Mouse (Mus musculus) fat pad, adult 2 months (tissue): Measurements from ENCODE around the gene Socs1.

ENCODE experiments used
- DNase-seq: peaks from one replicate; pipeline ENCODE4 v3.0.0-alpha.2; 2011; ENCODE audit warnings: low read depth, low spot score; ENCODE audit errors: extremely low read depth

Gene Socs1

DNA sequence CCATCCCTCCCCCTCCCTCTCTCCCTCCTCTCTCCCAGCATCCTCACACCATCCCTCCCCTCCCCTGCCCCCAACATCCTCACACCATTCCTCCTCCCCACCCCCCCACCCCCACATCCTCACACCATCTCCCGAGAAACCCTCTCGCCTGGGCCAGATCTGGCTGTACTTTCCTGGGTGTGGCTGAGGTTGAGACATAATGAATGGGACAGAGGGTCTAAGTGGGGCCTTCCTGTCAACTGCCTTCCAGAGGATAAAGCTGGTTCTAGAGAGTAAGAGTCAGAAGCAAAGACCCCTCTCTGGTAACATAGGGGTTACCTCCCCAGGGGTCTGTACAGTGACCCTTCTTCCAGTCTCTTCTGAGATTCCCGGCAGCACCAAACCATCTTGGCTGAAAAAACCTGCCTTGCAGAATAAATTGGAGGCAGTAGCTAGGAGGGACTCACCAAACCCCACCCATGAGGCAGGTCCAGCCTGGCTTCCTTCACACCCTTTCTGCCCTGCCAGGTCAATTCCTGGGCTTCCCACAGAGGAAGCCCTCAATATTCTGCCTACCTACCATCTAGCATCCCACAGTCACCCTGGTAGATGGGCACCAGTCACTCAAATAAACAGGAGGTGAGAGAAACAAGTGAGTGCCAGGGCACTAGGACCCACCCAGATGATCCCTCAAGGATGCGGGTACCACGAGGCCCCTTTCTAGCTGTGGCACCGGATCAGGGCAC, 21.6 kb downstream of the Socs1 start:
- DNase-seq: no peak

DNA sequence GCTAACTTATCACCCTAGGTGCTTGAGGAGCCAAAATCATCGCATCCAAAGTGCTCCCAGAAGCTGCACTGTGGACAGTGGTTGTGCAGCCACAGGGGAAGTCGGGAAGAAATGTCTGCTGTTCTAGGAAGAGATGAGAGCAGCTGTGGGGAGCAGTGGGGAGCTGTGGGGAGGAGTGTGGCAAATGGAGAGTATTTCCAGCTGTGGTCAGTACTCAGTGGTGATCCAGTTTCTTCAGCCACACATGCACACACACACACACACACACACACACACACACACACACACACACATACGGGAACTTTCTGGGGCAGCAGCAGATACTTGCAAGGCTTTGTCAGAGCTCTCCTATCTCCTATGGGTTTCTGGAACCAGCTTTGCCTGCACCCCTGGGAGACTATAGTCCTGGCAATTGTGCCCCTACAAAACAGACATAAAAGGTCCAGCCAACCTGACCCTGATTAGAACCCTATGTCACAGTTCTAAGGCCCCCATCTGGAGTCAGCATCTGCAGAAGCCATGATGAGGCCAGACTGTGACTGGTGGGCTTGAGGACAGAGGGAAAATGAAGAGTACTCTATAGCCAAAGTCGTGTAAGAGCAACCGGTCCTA, 22.7 kb downstream of the Socs1 start:
- DNase-seq: no peak

GRCm38 (mm10) chr16:10761182-10761581, 24.2 kb downstream of the Socs1 start:
- no peak for DNase-seq

DNA sequence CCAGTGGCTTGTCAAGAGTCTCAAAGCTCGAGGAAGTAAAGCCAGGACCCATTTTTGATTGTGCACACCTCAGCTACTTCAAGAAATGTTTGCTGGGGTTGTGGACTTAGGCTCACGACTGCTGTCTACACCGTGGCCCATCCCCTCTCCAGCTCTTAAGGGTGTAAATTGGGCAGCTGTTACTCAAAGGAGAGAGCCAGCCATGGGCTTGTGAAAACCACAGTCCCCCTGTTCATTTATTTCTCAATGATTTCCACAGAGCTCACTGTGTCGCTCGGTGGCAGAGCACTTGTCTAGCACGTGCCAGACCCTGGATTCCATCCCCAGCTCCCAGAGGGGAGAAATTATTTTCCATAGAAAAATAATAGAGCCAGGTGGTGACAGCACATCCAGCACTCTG, 29.2 kb downstream of the Socs1 start:
- no peak for DNase-seq

- DNase-seq: no peak
These were observed 30.6 kb downstream of the Socs1 start for GRCm38 (mm10) chr16:10754521-10755296.

- DNase-seq: no peak
These were observed 35.5 kb downstream of the Socs1 start for GRCm38 (mm10) chr16:10749824-10750223.

GRCm38 (mm10) chr16:10749226-10749625, 36.1 kb downstream of the Socs1 start:
- no peak for DNase-seq

- no peak for DNase-seq
These were observed 44.3 kb downstream of the Socs1 start for GRCm38 (mm10) chr16:10741082-10741481.

DNA sequence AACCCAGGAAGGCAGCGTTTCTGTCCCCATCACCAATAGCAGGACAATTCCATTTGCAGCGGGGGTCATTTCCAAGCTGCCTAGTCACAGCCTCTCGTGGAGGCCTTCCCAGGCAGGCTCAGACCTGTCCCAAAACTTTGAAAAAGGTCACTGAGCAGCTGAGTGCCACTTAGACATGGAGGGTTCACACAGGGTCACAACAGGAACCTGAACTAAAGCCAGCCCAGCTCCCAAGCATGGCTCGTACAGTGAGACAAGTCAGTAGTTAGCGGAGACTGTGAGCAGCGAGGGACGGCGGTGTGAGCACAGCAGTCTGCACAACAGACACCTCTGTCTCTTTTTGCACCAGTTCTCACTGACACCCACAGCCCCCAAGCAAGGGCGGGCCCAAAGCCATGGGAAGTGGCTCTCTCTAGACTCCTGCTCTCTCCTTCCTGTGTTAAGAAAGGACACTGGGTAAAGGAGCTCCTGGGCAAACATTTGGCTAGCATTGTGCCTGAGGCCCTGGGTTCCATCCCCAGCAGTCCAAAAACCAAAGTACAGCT, 45.4 kb downstream of the Socs1 start:
- DNase-seq: no peak

DNA sequence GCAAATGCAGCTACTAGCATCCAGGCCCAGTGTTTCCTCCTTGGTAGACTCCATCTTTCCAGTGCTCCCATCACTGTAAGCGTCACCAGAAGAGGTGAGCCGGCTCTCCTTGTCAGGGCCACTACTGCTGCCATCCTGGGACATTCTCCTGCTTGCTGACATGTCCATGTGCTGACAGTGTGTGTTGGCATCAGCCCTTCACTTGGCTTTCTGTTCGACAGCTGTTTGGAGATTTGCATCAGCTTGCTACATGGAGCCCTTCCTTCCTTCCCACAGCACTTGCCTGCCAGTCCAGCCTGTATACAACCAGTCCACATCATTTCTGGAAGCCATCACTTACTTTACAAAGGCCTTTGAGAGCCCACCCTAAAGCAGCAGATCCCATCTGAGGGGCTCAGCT, 46.5 kb downstream of the Socs1 start:
- no peak for DNase-seq

- DNase-seq: no peak
These were observed 47.8 kb downstream of the Socs1 start for GRCm38 (mm10) chr16:10737571-10737970.

GRCm38 (mm10) chr16:10736364-10736763, 49.0 kb downstream of the Socs1 start:
- no peak for DNase-seq

- DNase-seq: no peak
These were observed 49.6 kb downstream of the Socs1 start for GRCm38 (mm10) chr16:10735781-10736180.

DNA sequence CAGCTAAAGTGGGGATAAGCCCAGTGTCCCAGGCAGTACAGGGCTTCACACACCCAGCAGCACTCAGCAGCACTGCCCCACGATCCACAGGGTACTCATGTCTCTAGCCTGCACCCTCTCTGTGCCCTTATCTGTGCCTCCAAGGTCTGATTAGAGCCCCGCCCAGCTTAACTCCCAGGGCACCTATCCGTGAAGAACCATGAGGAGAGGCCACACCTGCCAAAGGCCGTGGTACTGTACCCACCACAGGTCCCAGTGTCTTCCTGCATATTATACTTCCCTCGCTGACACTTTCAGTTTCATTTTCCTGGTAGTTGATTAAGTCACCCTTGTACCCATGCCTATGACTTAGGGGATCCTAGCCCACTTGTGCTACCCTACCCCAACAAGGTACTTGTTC, 52.9 kb downstream of the Socs1 start:
- no peak for DNase-seq
